ENCODE assay signal across 7 mouse cellular contexts in the genomic region with DNA sequence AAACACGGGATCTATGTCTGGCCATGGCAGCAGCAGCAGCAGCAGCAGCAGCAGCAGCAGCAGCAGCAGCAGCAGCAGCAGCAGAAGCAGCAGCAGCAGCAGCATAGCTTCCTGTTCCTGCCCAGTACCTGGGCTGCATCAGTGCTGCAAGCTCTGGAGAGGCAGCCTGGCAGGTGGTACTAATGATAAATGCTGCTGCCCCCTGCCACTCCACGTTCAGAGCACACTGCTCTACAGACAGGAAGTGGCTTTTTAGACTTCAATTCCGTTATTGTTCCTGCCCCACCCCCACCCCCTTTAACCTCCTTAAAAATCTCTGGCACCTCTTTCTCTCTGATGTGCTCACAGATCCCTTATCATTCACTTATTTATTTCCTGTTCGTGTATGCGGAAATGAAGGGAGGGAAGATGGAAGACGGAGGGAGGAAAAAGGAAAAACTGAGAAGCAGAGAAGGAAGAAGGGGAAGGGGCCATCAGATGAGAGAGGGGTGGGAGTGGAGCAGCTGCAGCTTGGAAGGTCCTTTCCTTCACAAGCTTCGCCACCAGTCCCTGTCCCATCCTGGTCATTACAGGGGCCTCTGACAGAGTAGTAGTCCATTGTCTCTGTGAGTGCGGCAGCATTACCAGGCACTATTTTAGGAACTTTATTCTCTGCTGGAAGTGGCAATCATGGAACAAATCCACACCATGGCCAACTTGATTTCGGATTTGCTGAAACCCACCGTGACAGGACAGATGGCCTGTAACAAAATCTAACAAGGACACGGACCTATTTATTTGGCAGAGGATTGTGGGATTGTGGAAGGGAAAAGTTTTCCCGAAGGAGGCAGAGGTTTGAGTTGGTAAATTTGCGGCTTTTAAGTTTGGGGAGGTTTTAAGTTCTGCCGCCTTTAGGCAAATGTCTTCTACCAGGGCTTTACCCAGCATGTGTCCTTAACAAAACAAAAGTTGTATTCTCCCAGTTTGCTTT. TPM values are rescaled to one million over a fixed set of nuclear protein-coding genes. Genes with fewer than 3 reads are reported as not detected.
DNase-seq lines count a peak whose midpoint lies in the region; ATAC-seq and TF ChIP-seq lines count a peak whose summit lies in the region.

No protein-coding gene starts in this region.

- H3K4me3 ChIP-seq in midbrain, embryonic 11.5 days (ENCODE audit: low read depth, low read length) = no peak overlapping the region
- no peak overlapping the region for H3K4me3 ChIP-seq in lung, postnatal 0 days (ENCODE audit: low read depth, low read length)

- peak overlapping the region; percentile 7; the same call in 1 of the 2 replicates for H3K4me2 ChIP-seq in midbrain, embryonic 11.5 days
- H3K4me2 ChIP-seq in lung, postnatal 0 days (replicated peaks; ENCODE audit: low read depth, low read length) = no peak overlapping the region

- no peak overlapping the region for H3K27ac ChIP-seq in midbrain, embryonic 11.5 days (ENCODE audit: low read depth, low read length)
- no peak overlapping the region for H3K27ac ChIP-seq in lung, postnatal 0 days (ENCODE audit: low read length)

- WGBS in midbrain, embryonic 11.5 days = 15% methylated on average over 14 of the region's 14 CpGs
- WGBS in lung, postnatal 0 days = 13% methylated on average over 14 of the region's 14 CpGs

- no peaks in the 10 kb centered on the region for H3K36me3 ChIP-seq in midbrain, embryonic 11.5 days (ENCODE audit: control insufficient read depth, insufficient read depth, low read length)
- no peaks in the 10 kb centered on the region for H3K36me3 ChIP-seq in lung, postnatal 0 days (ENCODE audit: insufficient read depth, low read length)

- peak; percentile 90 to 95 for ATAC-seq in hematopoietic stem cell, adult 5-6 weeks (replicated peaks in 1 of 2; ENCODE audit: insufficient read depth in 1 of 2, low FRiP score in 2 of 2, low TSS enrichment in 1 of 2, low read depth in 1 of 2, poor library complexity in 2 of 2, severe bottlenecking in 2 of 2)
- ATAC-seq in midbrain, embryonic 11.5 days (ENCODE audit: low FRiP score) = peak; percentile 43; the same call in 1 of the 2 replicates
- no peak for ATAC-seq in lung, postnatal 0 days

- H3K9ac ChIP-seq in midbrain, embryonic 11.5 days (ENCODE audit: low read length) = no peak overlapping the region
- no peak overlapping the region for H3K9ac ChIP-seq in lung, postnatal 0 days (replicated peaks; ENCODE audit: low read depth)

- TF ChIP-seq CTCF in lung, postnatal 0 days (IDR thresholded peaks at IDR 0.05) = no peak

- H3K27me3 ChIP-seq in midbrain, embryonic 11.5 days (ENCODE audit: control insufficient read depth, insufficient read depth, low read length) = no peaks in the 10 kb centered on the region
- H3K27me3 ChIP-seq in lung, postnatal 0 days (replicated peaks; ENCODE audit: insufficient read depth, low read length) = no peaks in the 10 kb centered on the region

- no peak for TF ChIP-seq EP300 in lung, postnatal 0 days (IDR thresholded peaks at IDR 0.05)

- peak; percentile 34 for DNase-seq in retina, postnatal 1 day
- no peak for DNase-seq in retina, embryonic 14.5 days (ENCODE audit: low spot score)
- peak; percentile 92 for DNase-seq in midbrain, embryonic 11.5 days (ENCODE audit: low spot score, missing footprints)
- DNase-seq in adrenal gland, postnatal 14 days = no peak
- DNase-seq in lung, postnatal 0 days (ENCODE audit: low spot score) = no peak
- no peak for DNase-seq in left cerebral cortex, adult 8-10 months (ENCODE audit: low spot score in 2 of 2)

- H3K4me1 ChIP-seq in midbrain, embryonic 11.5 days (ENCODE audit: control insufficient read depth, insufficient read depth, low read length) = peaks cover 3% of the 10 kb centered on the region; the same call in 1 of the 2 replicates
- no peaks in the 10 kb centered on the region for H3K4me1 ChIP-seq in lung, postnatal 0 days (ENCODE audit: insufficient read depth, low read depth, low read length)

- H3K9me3 ChIP-seq in midbrain, embryonic 11.5 days (ENCODE audit: control insufficient read depth, low read length) = no peaks in the 10 kb centered on the region
- H3K9me3 ChIP-seq in lung, postnatal 0 days (ENCODE audit: low read length) = no peaks in the 10 kb centered on the region

RNA-seq across cellular contexts. Expression of a gene that starts 49.1 kb away (rescaled TPM):
- total RNA-seq in hematopoietic stem cell, adult 5-6 weeks (2017) = 11.2 and 17.6 TPM in 2 replicates
- 2.4 and 2.8 TPM in 2 replicates for polyA plus RNA-seq in midbrain, embryonic 11.5 days (2014; fragmentation: Nextera tagmentation; extraction: Ambion mirVana)
- total RNA-seq in adrenal gland, postnatal 14 days (2021) = 0.94 and 1.3 TPM in 2 replicates
- 0.07 TPM in 1 of 2 replicates, not detected in the other for polyA plus RNA-seq in lung, postnatal 0 days (2015; fragmentation: Nextera tagmentation; extraction: Ambion mirVana)
- 100 to 1,000 TPM; 639 to 745 (median 708) TPM for total RNA-seq in left cerebral cortex, adult 8-10 months (2022)

Comparison
In these comparisons a context has a peak if more than half of its experiments do, and no peak if none do; other contexts are left out.
1. DNase-seq: peak in retina, postnatal 1 day (single experiment) and midbrain, embryonic 11.5 days (single experiment); none in retina, embryonic 14.5 days (single experiment), adrenal gland, postnatal 14 days (single experiment), lung, postnatal 0 days (single experiment) and left cerebral cortex, adult 8-10 months (0 of 2).
2. RNA of a gene that starts 49.1 kb away (total RNA-seq): 639 to 745 TPM in left cerebral cortex, adult 8-10 months; 11.2 to 17.6 TPM in hematopoietic stem cell, adult 5-6 weeks and 0.94 to 1.3 TPM in adrenal gland, postnatal 14 days; every median in the first group is over 10 times any median in the second.